Mouse (Mus musculus): Measurements from ENCODE around the gene Pomgnt2. TPM values are rescaled to one million over a fixed set of nuclear protein-coding genes. Genes with fewer than 3 reads are reported as not detected.

Pomgnt2 gene
- total and polyA plus RNA-seq, 3 experiments: 0.22 TPM; not detected in 2

DNA sequence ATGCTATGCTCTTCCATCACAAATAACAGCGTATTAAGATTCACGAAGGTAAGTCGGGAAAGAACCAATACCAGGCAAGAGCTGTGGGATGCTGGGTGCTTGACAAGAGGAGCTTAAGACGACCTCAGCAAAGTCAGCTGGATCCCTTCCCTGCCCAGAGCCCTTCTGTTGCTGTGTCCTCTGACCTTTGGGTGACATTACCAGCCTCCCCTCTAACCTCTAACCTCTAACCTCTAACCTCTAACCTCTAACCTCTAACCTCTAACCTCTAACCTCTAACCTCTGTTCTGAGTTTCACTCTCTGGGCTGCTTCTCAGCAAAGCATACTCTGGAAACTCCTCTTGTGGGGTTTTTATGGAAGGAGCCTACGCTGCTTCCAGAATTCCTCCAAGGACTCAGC lies 21.2 kb upstream of the Pomgnt2 start:
- ATAC-seq (ENCODE audit: extremely low read depth, insufficient number of reproducible peaks, low FRiP score, poor library complexity, severe bottlenecking): no peak
- no peak overlapping the region for H3K4me3 ChIP-seq (ENCODE audit: low read depth, low read length)
- TF ChIP-seq GATA2 (IDR thresholded peaks at IDR 0.05; ENCODE audit: borderline replicate concordance, low read depth, low read length) (no peak), TAL1 (conservative IDR thresholded peaks at IDR 0.05; ENCODE audit: low read depth, low read length) (no peak), POLR2AphosphoS5 (IDR thresholded peaks at IDR 0.05; ENCODE audit: insufficient replicate concordance, low read depth, low read length) (no peak), GATA1 (IDR thresholded peaks at IDR 0.05; ENCODE audit: borderline replicate concordance, low read length) (no peak), CTCF (IDR thresholded peaks at IDR 0.05; ENCODE audit: low read depth, low read length) (no peak)
- DNase-seq (ENCODE audit: low spot score): no peak
- no peaks in the 10 kb centered on the region for H3K36me3 ChIP-seq (replicated peaks)
- peaks cover 10% of the 10 kb centered on the region for H3K27me3 ChIP-seq (ENCODE audit: insufficient read depth, low read length)
- H3K4me1 ChIP-seq (ENCODE audit: insufficient read depth, low read depth, low read length): no peaks in the 10 kb centered on the region
- no peaks in the 10 kb centered on the region for H3K9me3 ChIP-seq (replicated peaks)

GRCm38 (mm10) chr9:122014241-122014667 lies 17.3 kb upstream of the Pomgnt2 start:
- peak; percentile 34; the same call in 1 of the 2 replicates for ATAC-seq (ENCODE audit: extremely low read depth, insufficient number of reproducible peaks, low FRiP score, poor library complexity, severe bottlenecking)
- Histone ChIP-seq H3K4me3 (ENCODE audit: low read depth, low read length) (no peak overlapping the region), H3K9me3 (replicated peaks) (no peaks in the 10 kb centered on the region), H3K27me3 (ENCODE audit: insufficient read depth, low read length) (peaks cover 7% of the 10 kb centered on the region; the same call in 1 of the 2 replicates), H3K4me1 (ENCODE audit: insufficient read depth, low read depth, low read length) (no peaks in the 10 kb centered on the region), H3K36me3 (replicated peaks) (no peaks in the 10 kb centered on the region)
- DNase-seq (ENCODE audit: low spot score): peak; percentile 21
- TF ChIP-seq CTCF (IDR thresholded peaks at IDR 0.05; ENCODE audit: low read depth, low read length) (peak; percentile 88), POLR2AphosphoS5 (IDR thresholded peaks at IDR 0.05; ENCODE audit: insufficient replicate concordance, low read depth, low read length) (no peak)

DNA sequence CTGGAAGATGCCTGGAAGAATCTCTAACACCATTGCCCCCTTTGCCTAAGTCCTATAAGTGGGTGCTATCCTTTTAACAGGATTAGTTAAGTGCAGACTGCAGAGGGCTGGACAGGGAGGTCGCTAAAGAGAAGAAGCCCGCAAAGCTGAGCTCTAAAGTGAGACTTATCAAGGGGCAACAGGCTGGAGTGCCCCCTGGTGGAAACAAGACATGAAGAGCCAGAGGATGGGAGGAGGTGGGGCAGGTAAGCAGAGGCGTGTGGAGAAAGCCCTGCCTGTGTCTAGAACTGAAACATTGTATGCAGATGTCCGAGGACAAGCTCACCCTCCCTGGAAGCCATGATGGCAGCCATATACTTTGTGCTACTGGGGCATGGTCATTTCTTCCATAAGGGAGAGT lies 16.7 kb upstream of the Pomgnt2 start:
- ATAC-seq (ENCODE audit: extremely low read depth, insufficient number of reproducible peaks, low FRiP score, poor library complexity, severe bottlenecking) (no peak), DNase-seq (ENCODE audit: low spot score) (no peak)
- Histone ChIP-seq H3K4me3 (ENCODE audit: low read depth, low read length) (no peak overlapping the region), H3K4me1 (ENCODE audit: insufficient read depth, low read depth, low read length) (no peaks in the 10 kb centered on the region), H3K36me3 (replicated peaks) (no peaks in the 10 kb centered on the region), H3K9me3 (replicated peaks) (no peaks in the 10 kb centered on the region), H3K27me3 (ENCODE audit: insufficient read depth, low read length) (peaks cover 4% of the 10 kb centered on the region; the same call in 1 of the 2 replicates)
- TF ChIP-seq TAL1 (conservative IDR thresholded peaks at IDR 0.05; ENCODE audit: low read depth, low read length) (no peak), GATA2 (IDR thresholded peaks at IDR 0.05; ENCODE audit: borderline replicate concordance, low read depth, low read length) (no peak), POLR2AphosphoS5 (IDR thresholded peaks at IDR 0.05; ENCODE audit: insufficient replicate concordance, low read depth, low read length) (no peak), CTCF (IDR thresholded peaks at IDR 0.05; ENCODE audit: low read depth, low read length) (no peak), GATA1 (IDR thresholded peaks at IDR 0.05; ENCODE audit: borderline replicate concordance, low read length) (no peak)

GRCm38 (mm10) chr9:122012816-122013215 lies 15.9 kb upstream of the Pomgnt2 start:
- no peak overlapping the region for H3K4me3 ChIP-seq (ENCODE audit: low read depth, low read length)
- ATAC-seq (ENCODE audit: extremely low read depth, insufficient number of reproducible peaks, low FRiP score, poor library complexity, severe bottlenecking) (no peak), DNase-seq (ENCODE audit: low spot score) (no peak)
- peaks cover 4% of the 10 kb centered on the region; the same call in 1 of the 2 replicates for H3K27me3 ChIP-seq (ENCODE audit: insufficient read depth, low read length)
- H3K36me3 ChIP-seq (replicated peaks): no peaks in the 10 kb centered on the region
- no peaks in the 10 kb centered on the region for H3K9me3 ChIP-seq (replicated peaks)
- no peaks in the 10 kb centered on the region for H3K4me1 ChIP-seq (ENCODE audit: insufficient read depth, low read depth, low read length)
- no peak for TF ChIP-seq GATA2 (IDR thresholded peaks at IDR 0.05; ENCODE audit: borderline replicate concordance, low read depth, low read length)
- TF ChIP-seq CTCF (IDR thresholded peaks at IDR 0.05; ENCODE audit: low read depth, low read length): no peak
- no peak for TF ChIP-seq POLR2AphosphoS5 (IDR thresholded peaks at IDR 0.05; ENCODE audit: insufficient replicate concordance, low read depth, low read length)
- no peak for TF ChIP-seq GATA1 (IDR thresholded peaks at IDR 0.05; ENCODE audit: borderline replicate concordance, low read length)
- no peak for TF ChIP-seq TAL1 (conservative IDR thresholded peaks at IDR 0.05; ENCODE audit: low read depth, low read length)

- no peaks in the 10 kb centered on the region for H3K9me3 ChIP-seq (replicated peaks)
- TF ChIP-seq CTCF (IDR thresholded peaks at IDR 0.05; ENCODE audit: low read depth, low read length): no peak
- TF ChIP-seq GATA2 (IDR thresholded peaks at IDR 0.05; ENCODE audit: borderline replicate concordance, low read depth, low read length): no peak
- no peak for TF ChIP-seq TAL1 (conservative IDR thresholded peaks at IDR 0.05; ENCODE audit: low read depth, low read length)
- no peak for TF ChIP-seq GATA1 (IDR thresholded peaks at IDR 0.05; ENCODE audit: borderline replicate concordance, low read length)
- TF ChIP-seq POLR2AphosphoS5 (IDR thresholded peaks at IDR 0.05; ENCODE audit: insufficient replicate concordance, low read depth, low read length): no peak
- no peak for DNase-seq (ENCODE audit: low spot score)
- H3K4me3 ChIP-seq (ENCODE audit: low read depth, low read length): no peak overlapping the region
- no peaks in the 10 kb centered on the region for H3K4me1 ChIP-seq (ENCODE audit: insufficient read depth, low read depth, low read length)
- H3K36me3 ChIP-seq (replicated peaks): no peaks in the 10 kb centered on the region
- ATAC-seq (ENCODE audit: extremely low read depth, insufficient number of reproducible peaks, low FRiP score, poor library complexity, severe bottlenecking): no peak
- H3K27me3 ChIP-seq (ENCODE audit: insufficient read depth, low read length): peaks cover 1% of the 10 kb centered on the region; the same call in 1 of the 2 replicates
These were observed 13.8 kb upstream of the Pomgnt2 start for GRCm38 (mm10) chr9:122010751-122011150.

- DNase-seq (ENCODE audit: low spot score): no peak
- no peaks in the 10 kb centered on the region for H3K4me1 ChIP-seq (ENCODE audit: insufficient read depth, low read depth, low read length)
- H3K27me3 ChIP-seq (ENCODE audit: insufficient read depth, low read length): no peaks in the 10 kb centered on the region; the same call in 1 of the 2 replicates
- no peak overlapping the region for H3K4me3 ChIP-seq (ENCODE audit: low read depth, low read length)
- no peak for TF ChIP-seq GATA2 (IDR thresholded peaks at IDR 0.05; ENCODE audit: borderline replicate concordance, low read depth, low read length)
- no peak for TF ChIP-seq TAL1 (conservative IDR thresholded peaks at IDR 0.05; ENCODE audit: low read depth, low read length)
- TF ChIP-seq GATA1 (IDR thresholded peaks at IDR 0.05; ENCODE audit: borderline replicate concordance, low read length): no peak
- TF ChIP-seq POLR2AphosphoS5 (IDR thresholded peaks at IDR 0.05; ENCODE audit: insufficient replicate concordance, low read depth, low read length): no peak
- ATAC-seq (ENCODE audit: extremely low read depth, insufficient number of reproducible peaks, low FRiP score, poor library complexity, severe bottlenecking): no peak
- no peaks in the 10 kb centered on the region for H3K36me3 ChIP-seq (replicated peaks)
- no peaks in the 10 kb centered on the region for H3K9me3 ChIP-seq (replicated peaks)
These were observed 12.0 kb upstream of the Pomgnt2 start for GRCm38 (mm10) chr9:122008876-122009275.

Measured in G1E (cell line).